Mouse (Mus musculus) testis, postnatal 14 days (tissue): ENCODE measurements around the gene Carmil2.

Experiments used
- DNase-seq: peaks from one replicate; pipeline ENCODE4 v3.0.0; 2021; ENCODE audit warnings: low spot score

The Carmil2 gene

GRCm38 (mm10) chr8:105685796-105686308 lies at the start of gene Carmil2:
Gene Carmil2, plus strand, starts transcription at chr8:105686274.
- DNase-seq: no peak

- peak; percentile 75 for DNase-seq
Measured at GRCm38 (mm10) chr8:105636963-105637510, 49.0 kb upstream of the Carmil2 start, which contains the start of gene Agrp. Gene Agrp, minus strand, starts transcription at chr8:105637393.

DNA sequence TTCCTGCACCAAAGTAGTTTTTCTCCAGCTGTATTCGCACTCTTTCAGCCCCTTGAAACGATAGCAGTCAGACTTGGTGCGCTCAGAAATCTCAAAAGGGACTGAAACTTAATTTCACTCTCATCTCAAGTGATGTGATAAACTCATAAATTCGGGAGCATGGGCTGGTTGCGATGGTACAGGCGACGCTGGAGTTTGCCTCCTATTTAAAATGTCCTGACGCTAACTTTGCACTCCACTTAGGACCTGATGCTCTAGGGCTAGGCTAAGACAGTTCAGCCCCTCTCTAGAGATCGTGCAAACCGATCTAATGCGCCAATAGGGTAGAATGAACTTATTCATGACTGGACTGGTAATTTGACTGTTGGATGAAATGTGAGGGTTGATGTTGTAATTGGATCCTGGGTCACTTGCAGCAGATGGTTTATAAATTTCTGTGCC lies 48.5 kb upstream of the Carmil2 start:
- DNase-seq: no peak

- no peak for DNase-seq
Measured at GRCm38 (mm10) chr8:105638510-105638909, 47.6 kb upstream of the Carmil2 start.

DNA sequence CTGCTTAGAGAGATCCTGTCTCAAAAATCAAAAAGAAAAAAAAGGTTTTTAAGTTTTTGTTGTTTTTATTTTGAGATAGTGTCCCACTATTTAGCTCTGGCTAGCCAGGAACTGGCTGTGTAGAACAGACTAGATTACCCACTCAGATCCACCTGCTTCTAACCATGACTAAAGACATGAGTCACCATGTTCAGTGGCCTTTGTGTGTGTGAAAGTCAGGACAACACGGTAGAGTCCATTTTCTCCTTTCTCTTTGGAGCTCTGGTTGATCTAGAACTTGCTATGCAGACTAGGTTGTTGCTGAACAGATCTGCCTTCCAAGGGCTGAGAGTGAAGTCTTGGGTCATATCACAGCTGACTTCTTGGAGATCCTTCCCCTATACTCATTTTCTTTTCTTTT lies 46.2 kb upstream of the Carmil2 start:
- no peak for DNase-seq

DNA sequence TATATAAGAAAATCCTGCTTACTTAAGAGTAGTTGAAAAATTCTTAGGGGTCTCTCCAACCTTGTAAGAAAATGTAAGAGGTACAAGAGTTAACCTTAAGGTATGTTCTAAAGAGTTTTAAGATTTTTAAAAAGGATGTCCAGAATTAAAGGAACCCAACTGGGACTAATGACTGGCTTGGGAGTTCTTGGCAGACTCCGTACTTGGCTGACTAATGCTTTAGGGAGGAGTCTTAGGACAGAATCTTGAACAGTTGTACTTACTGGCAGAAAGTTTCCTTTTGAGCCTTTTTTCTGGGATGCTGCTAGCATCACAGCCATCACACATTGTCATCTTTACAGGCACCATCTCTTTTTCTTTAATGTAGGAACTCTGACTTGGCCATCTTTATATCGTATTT lies 45.6 kb upstream of the Carmil2 start:
- DNase-seq: no peak

GRCm38 (mm10) chr8:105645205-105645604 lies 40.9 kb upstream of the Carmil2 start:
- no peak for DNase-seq

GRCm38 (mm10) chr8:105648929-105649328 lies 37.1 kb upstream of the Carmil2 start:
- DNase-seq: no peak

DNA sequence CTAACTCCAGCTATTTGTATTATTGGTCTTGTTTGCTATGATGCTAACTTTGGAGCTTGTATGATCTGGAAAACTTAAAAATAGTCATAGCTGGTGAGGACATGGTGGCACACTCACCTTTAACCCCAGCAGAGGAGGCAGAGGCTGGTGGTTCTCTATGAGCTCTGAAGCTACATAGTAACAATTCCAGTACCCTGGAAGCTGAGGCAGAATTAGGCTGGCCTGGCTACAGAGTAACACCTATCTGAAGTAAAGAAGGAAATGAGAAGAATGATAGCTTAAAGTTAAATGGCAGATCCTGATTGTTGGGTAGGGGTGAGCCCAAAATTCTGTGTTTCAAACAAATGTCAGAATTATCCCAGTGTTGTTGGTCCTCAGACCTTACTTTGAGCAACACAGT lies 28.4 kb upstream of the Carmil2 start:
- DNase-seq: peak; percentile 60

DNA sequence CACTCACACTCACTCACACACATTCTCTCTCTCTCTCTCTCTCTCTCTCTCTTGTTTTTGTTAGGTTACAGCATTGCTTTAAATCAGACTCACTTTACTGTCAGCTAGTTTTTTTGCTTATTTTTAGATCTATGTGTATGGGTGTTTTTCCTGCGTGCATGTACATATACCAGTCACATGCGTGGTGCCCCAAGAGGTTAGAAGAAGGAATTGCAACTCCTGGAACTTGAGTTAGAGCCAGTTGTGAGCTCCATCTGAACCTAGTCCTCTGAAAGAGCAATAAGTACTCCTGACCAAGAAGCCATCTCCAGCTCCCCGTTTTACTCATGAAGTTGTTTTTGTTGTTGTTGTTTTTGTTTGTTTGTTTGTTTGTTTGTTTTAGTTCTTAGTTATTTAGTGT lies 24.9 kb upstream of the Carmil2 start:
- no peak for DNase-seq

- DNase-seq: no peak
Measured at GRCm38 (mm10) chr8:105677891-105678290, 8.2 kb upstream of the Carmil2 start.

DNA sequence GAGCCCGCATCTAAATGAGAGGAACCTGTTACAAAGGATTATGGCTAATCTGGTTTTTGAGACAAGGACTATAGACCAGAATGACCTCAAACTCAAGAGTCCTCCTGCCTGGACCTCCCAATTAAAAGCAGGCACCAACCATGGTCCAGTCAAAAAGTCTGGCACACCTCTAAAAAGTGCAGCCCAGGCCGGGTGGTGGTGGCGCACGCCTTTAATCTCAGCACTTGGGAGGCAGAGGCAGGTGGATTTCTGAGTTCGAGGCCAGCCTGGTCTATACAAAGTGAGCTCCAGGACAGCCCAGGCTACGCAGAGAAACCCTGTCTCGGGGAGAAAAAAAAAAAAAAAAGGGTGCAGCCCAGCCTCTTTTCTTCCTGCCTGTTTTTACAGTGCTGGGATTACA lies 749 bp upstream of the Carmil2 start:
- DNase-seq: no peak

DNA sequence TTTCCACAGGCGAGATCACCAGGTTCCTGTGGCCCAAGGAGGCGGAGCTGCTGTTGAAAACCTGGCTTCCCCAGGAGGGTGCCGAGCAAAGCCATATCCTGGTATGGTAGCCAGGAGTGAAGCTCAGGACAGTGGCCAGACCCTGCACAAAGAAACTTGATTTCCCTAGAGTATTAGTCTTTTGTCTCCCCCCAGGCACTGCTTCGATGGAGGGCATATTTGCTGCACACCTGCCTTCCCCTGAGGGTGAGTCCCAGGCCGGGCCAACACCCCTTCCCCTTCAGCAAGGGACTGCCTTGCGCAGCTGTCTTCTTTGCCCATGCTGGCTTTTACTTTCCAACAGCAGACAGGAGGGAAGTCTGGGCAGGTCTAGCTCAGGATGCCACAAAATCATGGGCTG lies 477 bp downstream of the Carmil2 start:
- DNase-seq: no peak

- DNase-seq: no peak
Measured at GRCm38 (mm10) chr8:105687512-105687911, 1.4 kb downstream of the Carmil2 start.

- no peak for DNase-seq
Measured at GRCm38 (mm10) chr8:105688242-105688752, 2.2 kb downstream of the Carmil2 start.

GRCm38 (mm10) chr8:105689256-105689982 lies 3.3 kb downstream of the Carmil2 start:
- DNase-seq: no peak

GRCm38 (mm10) chr8:105689983-105690360 lies 3.9 kb downstream of the Carmil2 start:
- DNase-seq: no peak

DNA sequence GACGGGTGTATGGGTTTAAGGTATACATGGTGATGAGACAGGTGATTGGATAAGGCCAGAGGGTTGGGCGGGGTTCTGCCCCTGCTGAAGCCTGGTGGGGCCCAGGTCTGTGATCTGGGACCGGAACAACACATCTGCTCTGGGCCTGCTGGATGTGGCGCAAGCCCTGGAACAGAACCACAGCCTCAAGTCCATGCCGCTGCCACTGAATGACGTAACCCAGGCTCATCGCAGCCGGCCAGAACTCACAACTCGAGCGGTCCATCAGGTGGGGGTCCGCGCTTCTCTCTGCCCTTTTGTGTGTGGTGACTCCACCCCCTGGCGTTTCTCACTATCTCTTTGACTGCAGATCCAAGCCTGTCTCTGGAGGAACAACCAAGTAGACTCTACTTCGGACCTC lies 4.9 kb downstream of the Carmil2 start:
- no peak for DNase-seq

- DNase-seq: no peak
Measured at GRCm38 (mm10) chr8:105692449-105693182, 6.5 kb downstream of the Carmil2 start.

- DNase-seq: no peak
Measured at GRCm38 (mm10) chr8:105693648-105694047, 7.6 kb downstream of the Carmil2 start.

DNA sequence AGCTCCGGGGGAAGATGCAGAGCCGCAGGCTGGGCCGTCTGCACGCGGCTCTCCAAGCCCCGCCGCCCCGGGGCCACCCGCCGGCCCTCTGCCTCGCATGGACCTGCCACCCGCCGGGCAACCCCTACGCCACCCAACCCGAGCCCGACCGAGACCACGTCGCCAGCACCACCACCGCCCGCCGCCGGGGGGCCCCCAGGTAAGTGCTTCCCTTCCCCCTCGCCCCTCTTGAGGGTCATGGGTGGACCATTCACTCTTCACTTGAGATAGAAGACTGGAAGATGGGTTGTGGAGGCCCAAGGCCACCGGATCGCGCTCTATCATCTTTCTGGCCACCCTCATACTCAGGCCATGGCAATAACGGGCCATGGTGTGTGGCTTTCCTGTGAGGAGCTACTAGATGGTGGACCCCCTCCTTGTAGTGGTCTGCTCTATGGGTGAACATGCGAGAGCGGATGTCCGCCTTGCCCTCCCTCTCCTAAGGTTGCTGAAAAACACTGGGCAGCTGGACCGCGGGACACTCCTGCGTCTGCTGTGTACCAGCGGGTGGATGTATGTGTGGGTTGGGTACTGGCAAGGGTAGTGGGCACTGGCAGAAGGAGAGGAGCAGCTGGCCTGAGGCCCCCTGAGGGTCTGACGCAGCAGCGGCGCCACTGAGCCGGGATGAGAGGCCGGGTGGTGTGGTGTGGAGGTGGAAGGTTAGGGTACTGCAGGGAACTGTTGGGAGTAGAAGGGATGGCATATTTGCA lies 8.2 kb downstream of the Carmil2 start:
- no peak for DNase-seq
